Mouse (Mus musculus) limb, embryonic 14.5 days (tissue): ENCODE results near the gene Optc. TPM values are rescaled to one million over a fixed set of nuclear protein-coding genes. Genes with fewer than 3 reads are reported as not detected.

ENCODE experiments used
- ATAC-seq: fragments of 200-750 bp; cut with Nextera tagmentation; 2 replicates; pipeline ENCODE4 v1.8.0; 2017; ENCODE audit warnings: low read depth, moderate number of reproducible peaks, moderate TSS enrichment; ENCODE audit not compliant: low FRiP score
- DNase-seq: peaks from one replicate; pipeline ENCODE4 v3.0.0-alpha.2; 2015; ENCODE audit warnings: low spot score
- H3K27ac ChIP-seq: fragments of 300-500 bp; sonication (generic); replicated peaks from 2 replicates; pipeline ENCODE4 v1.5.1; 2014; ENCODE audit warnings: low read depth, mild to moderate bottlenecking, low read length, moderate library complexity, mixed read lengths
- H3K27me3 ChIP-seq: fragments of 300-500 bp; sonication (generic); 2 replicates; pipeline ENCODE4 v1.6.1; 2014; ENCODE audit warnings: low read length, mixed read lengths; ENCODE audit not compliant: control insufficient read depth, insufficient read depth
- H3K36me3 ChIP-seq: fragments of 300-500 bp; sonication (generic); 2 replicates; pipeline ENCODE4 v1.6.1; 2014; ENCODE audit warnings: mild to moderate bottlenecking, low read length, moderate library complexity, mixed read lengths; ENCODE audit not compliant: control insufficient read depth, insufficient read depth
- H3K4me1 ChIP-seq: fragments of 300-500 bp; sonication (generic); 2 replicates; pipeline ENCODE4 v1.6.1; 2014; ENCODE audit warnings: antibody characterized with exemption, low read length, mixed read lengths; ENCODE audit not compliant: control insufficient read depth, insufficient read depth
- H3K4me2 ChIP-seq: fragments of 300-500 bp; sonication (generic); replicated peaks from 2 replicates; pipeline ENCODE4 v1.6.1; 2014; ENCODE audit warnings: low read depth, mild to moderate bottlenecking, low read length, moderate library complexity; ENCODE audit not compliant: severe bottlenecking
- H3K4me3 ChIP-seq: fragments of 300-500 bp; sonication (generic); replicated peaks from 2 replicates; pipeline ENCODE4 v1.5.1; 2014; ENCODE audit warnings: low read length
- H3K9ac ChIP-seq: fragments of 300-500 bp; sonication (generic); 2 replicates; pipeline ENCODE4 v1.6.1; 2014; ENCODE audit warnings: mild to moderate bottlenecking, low read depth, low read length, moderate library complexity; ENCODE audit not compliant: severe bottlenecking
- H3K9me3 ChIP-seq: fragments of 300-500 bp; sonication (generic); 2 replicates; pipeline ENCODE4 v1.6.1; 2016; ENCODE audit warnings: low read length; ENCODE audit not compliant: control insufficient read depth
- POLR2A ChIP-seq: fragments of 200-500 bp; IDR thresholded peaks from 2 replicates; pipeline ENCODE4 v1.8.0; 2012; ENCODE audit warnings: inconsistent platforms, mild to moderate bottlenecking, moderate library complexity, borderline replicate concordance; ENCODE audit not compliant: insufficient read depth, insufficient read length; ENCODE audit errors: extremely low read depth
- WGBS: fragments of 180-500 bp; shearing (Covaris S2); extraction: QIAGEN DNeasy Blood & Tissue Kit; methylation state at CpG from one replicate; pipeline ENCODE4 v1.1.7; 2014; 5-methylcytosine and 5-hydroxymethylcytosine counted together
- polyA plus RNA-seq, 2 experiments: library from polyadenylated mRNA; depleted of rRNA in 1 of 2; stranded (reverse) in 1 of 2; unstranded in 1 of 2; fragments of >200 nt; fragmentation: Nextera tagmentation in 1 of 2; extraction: Ambion mirVana in 1 of 2; gene quantifications; 2 replicates each; pipeline versions ENCODE4 v1.2.1 to v1.2.3; 2012 to 2014

Gene Optc
- polyA plus RNA-seq, 2 experiments = 1.1 to 2.4 TPM

GRCm38 (mm10) chr1:133887538-133888250 lies 20.1 kb downstream of the Optc start:
- H3K4me3 ChIP-seq = no peak overlapping the region
- no peak overlapping the region for H3K4me2 ChIP-seq
- no peaks in the 10 kb centered on the region for H3K9me3 ChIP-seq
- DNase-seq (no peak), ATAC-seq (no peak)
- no peak for TF ChIP-seq POLR2A
- no peaks in the 10 kb centered on the region for H3K27me3 ChIP-seq
- H3K27ac ChIP-seq = no peak overlapping the region
- WGBS = 65% methylated on average over 5 of the region's 5 CpGs
- H3K9ac ChIP-seq = no peak overlapping the region
- no peaks in the 10 kb centered on the region for H3K36me3 ChIP-seq
- H3K4me1 ChIP-seq = peaks cover 32% of the 10 kb centered on the region

GRCm38 (mm10) chr1:133887044-133887443 lies 20.8 kb downstream of the Optc start:
- no peak overlapping the region for H3K4me3 ChIP-seq
- no peaks in the 10 kb centered on the region for H3K36me3 ChIP-seq
- no peak for TF ChIP-seq POLR2A
- WGBS = 4% methylated on average over 8 of the region's 8 CpGs
- ATAC-seq (no peak), DNase-seq (no peak)
- no peak overlapping the region for H3K9ac ChIP-seq
- peaks cover 35% of the 10 kb centered on the region for H3K4me1 ChIP-seq
- no peak overlapping the region for H3K4me2 ChIP-seq
- H3K27ac ChIP-seq = no peak overlapping the region
- no peaks in the 10 kb centered on the region for H3K27me3 ChIP-seq
- no peaks in the 10 kb centered on the region for H3K9me3 ChIP-seq

GRCm38 (mm10) chr1:133886431-133886830 lies 21.4 kb downstream of the Optc start:
- TF ChIP-seq POLR2A = no peak
- Histone ChIP-seq H3K36me3 (no peaks in the 10 kb centered on the region), H3K9me3 (no peaks in the 10 kb centered on the region), H3K27ac (no peak overlapping the region), H3K4me1 (peaks cover 34% of the 10 kb centered on the region), H3K9ac (no peak overlapping the region), H3K27me3 (no peaks in the 10 kb centered on the region), H3K4me3 (no peak overlapping the region), H3K4me2 (no peak overlapping the region)
- WGBS = 43% methylated on average over 6 of the region's 6 CpGs
- ATAC-seq = no peak
- no peak for DNase-seq

- 94% methylated on average over 6 of the region's 7 CpGs for WGBS
- Histone ChIP-seq H3K4me1 (peaks cover 29% of the 10 kb centered on the region), H3K36me3 (no peaks in the 10 kb centered on the region), H3K4me2 (no peak overlapping the region), H3K9me3 (no peaks in the 10 kb centered on the region), H3K27ac (no peak overlapping the region), H3K27me3 (no peaks in the 10 kb centered on the region), H3K9ac (no peak overlapping the region), H3K4me3 (no peak overlapping the region)
- TF ChIP-seq POLR2A = no peak
- ATAC-seq (no peak), DNase-seq (no peak)
These were observed 22.0 kb downstream of the Optc start for GRCm38 (mm10) chr1:133885811-133886210.

GRCm38 (mm10) chr1:133884746-133885145 lies 23.1 kb downstream of the Optc start:
- Histone ChIP-seq H3K9me3 (no peaks in the 10 kb centered on the region), H3K4me3 (no peak overlapping the region), H3K36me3 (no peaks in the 10 kb centered on the region), H3K27me3 (no peaks in the 10 kb centered on the region), H3K4me2 (no peak overlapping the region), H3K4me1 (peaks cover 19% of the 10 kb centered on the region), H3K9ac (no peak overlapping the region), H3K27ac (no peak overlapping the region)
- TF ChIP-seq POLR2A = no peak
- WGBS = 33% methylated on average over 9 of the region's 9 CpGs
- no peak for ATAC-seq
- no peak for DNase-seq
